Mouse (Mus musculus) left cerebral cortex, adult 18-20 months (tissue): Measurements from ENCODE around the gene Pttg1ip. TPM values are rescaled to one million over a fixed set of nuclear protein-coding genes. Genes with fewer than 3 reads are reported as not detected.

Source experiments
- DNase-seq, 2 experiments: peaks; one replicate each; pipeline ENCODE4 v3.0.0; 2021 to 2022; ENCODE audit warnings: low spot score in 2 of 2, mixed read lengths in 1 of 2
- total RNA-seq, 2 experiments: library from RNA; stranded (reverse); gene quantifications; 2 replicates each; pipeline ENCODE4 v1.2.3; 2021

Gene Pttg1ip
- total RNA-seq, 2 experiments from 2014 or later = 67.0 to 72.0 TPM

GRCm38 (mm10) chr10:77565005-77565404, 16.5 kb upstream of the Pttg1ip start:
- no peak for DNase-seq

DNA sequence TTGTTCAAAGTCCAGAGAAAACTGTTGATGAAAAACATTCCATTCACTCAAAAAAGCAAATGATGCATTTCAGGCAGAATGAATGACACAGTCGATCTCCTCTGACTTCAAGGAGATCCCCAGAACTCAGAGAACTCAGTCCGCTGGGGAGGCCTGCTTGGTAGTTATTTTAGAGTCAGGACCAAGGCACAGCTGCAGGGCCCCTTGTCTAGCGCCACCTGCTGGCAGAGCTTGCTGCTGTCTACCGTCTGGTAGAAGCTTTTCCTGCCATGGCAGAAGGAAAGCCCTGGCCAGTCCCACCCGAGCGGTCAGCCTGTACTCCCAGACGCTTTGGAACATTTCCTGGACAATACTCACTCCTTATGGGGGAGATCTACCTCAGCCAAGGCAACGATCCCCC, 14.9 kb upstream of the Pttg1ip start:
- peak; percentile 83 to 95 for DNase-seq

GRCm38 (mm10) chr10:77569481-77569880, 12.0 kb upstream of the Pttg1ip start:
- DNase-seq = no peak

- no peak for DNase-seq
Observed at GRCm38 (mm10) chr10:77569973-77570658, 11.4 kb upstream of the Pttg1ip start.

- DNase-seq = no peak
Observed at GRCm38 (mm10) chr10:77572225-77572624, 9.3 kb upstream of the Pttg1ip start.

DNA sequence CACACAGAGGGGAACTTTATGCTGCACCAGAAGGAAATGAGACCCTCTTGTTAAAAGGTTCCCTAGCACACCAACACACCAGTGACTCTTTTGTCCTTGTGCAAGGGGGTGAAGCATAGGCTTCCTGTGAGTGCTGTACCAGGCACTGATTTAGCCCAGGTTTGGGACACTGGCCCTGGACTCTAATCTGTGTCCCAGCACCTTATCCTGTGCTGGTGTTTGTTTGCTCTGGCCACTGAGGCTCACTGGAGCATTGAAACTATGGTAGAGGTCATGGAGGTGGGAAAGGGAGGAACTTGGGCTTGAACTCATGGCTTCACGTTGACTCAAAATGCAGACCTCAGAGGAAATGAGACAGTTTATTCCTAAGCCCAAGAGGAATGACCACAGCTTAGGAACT, 8.4 kb upstream of the Pttg1ip start:
- DNase-seq = no peak

GRCm38 (mm10) chr10:77580027-77580920, 1.2 kb upstream of the Pttg1ip start:
- DNase-seq = no peak

GRCm38 (mm10) chr10:77581023-77581407, 505 bp upstream of the Pttg1ip start:
- no peak for DNase-seq

DNA sequence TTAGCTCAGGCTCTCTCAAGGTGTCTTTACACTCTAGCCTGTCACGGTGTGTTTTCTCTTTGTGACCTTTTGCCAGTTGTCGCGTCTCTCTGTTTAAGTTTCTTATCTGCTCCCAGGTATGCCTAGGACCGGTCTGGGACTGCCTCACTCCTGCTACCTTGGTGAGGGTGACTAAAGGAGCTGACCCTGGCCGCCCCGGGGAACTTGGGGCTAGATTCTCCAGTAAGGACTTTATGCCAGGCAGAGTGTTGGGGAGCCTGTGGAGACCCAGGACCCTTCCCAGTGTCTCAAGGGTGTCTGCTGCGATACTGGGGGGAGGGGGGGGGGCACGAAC, 732 bp downstream of the Pttg1ip start:
- DNase-seq = no peak

GRCm38 (mm10) chr10:77583795-77584422, 2.4 kb downstream of the Pttg1ip start:
- DNase-seq = no peak

- DNase-seq = no peak
Observed at GRCm38 (mm10) chr10:77586637-77587036, 5.1 kb downstream of the Pttg1ip start.

DNA sequence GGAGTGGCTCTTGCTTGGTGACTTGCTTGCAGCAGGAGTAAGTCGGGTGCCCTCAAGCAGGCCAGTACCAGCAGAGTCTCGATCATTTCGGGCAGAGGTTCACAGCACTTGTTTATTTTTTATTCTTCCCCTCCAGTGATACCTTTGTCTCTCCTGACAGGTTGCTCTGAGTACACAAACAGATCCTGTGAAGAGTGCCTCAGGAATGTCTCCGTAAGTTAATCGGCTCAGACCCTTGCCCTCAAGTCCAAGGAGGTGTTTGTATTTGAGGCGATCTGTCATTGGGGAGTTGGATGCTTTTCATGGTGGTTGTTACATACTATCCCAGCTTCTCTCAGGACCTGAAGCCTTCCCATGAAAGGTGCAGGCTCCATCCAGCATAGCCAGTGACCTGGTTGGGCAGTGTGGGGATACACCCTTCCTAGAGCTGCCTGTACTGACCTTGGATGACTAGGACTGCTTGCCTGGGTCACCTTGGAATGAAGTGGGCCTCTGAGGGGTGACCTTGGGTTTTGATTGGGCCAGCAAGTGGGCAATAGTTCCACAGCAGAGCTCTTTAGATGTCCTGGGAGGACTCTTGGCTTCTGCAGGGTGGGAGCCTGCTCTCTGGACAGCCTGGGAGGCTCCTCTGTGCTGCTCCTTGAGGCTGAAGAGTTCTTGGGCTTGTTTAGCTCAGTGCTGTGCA, 5.7 kb downstream of the Pttg1ip start:
- no peak for DNase-seq

GRCm38 (mm10) chr10:77588036-77588435, 6.5 kb downstream of the Pttg1ip start:
- DNase-seq = no peak

- no peak for DNase-seq
Observed at GRCm38 (mm10) chr10:77589117-77589516, 7.6 kb downstream of the Pttg1ip start.

- DNase-seq = no peak
Observed at GRCm38 (mm10) chr10:77589749-77590148, 8.2 kb downstream of the Pttg1ip start.

GRCm38 (mm10) chr10:77590812-77591211, 9.3 kb downstream of the Pttg1ip start:
- DNase-seq = peak in 1 of 2 experiments; percentile 51

- peak; percentile 58 to 79 for DNase-seq
Observed at GRCm38 (mm10) chr10:77591546-77591945, 10.0 kb downstream of the Pttg1ip start.

- no peak for DNase-seq
Observed at GRCm38 (mm10) chr10:77596060-77596459, 14.5 kb downstream of the Pttg1ip start.

GRCm38 (mm10) chr10:77603021-77603420, 21.5 kb downstream of the Pttg1ip start:
- DNase-seq = no peak

DNA sequence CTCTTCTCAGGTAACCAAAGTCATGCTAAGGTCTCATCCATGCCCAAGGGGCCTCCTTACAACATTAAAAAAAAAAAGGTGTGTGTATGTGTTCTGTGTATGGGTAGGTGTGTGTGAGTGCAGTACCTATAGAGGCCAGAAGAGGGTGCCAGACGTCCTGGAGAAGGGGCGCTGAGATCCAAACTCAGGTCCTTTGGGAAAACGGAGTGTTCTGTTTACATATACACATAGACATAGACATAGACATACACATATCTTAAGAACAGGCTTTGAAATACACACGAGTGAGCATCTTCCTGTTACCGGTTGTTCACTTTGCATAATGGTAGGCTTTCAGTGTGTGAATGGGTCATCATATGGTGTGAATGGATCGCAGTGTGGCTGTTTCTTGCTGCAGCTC, 22.6 kb downstream of the Pttg1ip start:
- DNase-seq = no peak

GRCm38 (mm10) chr10:77604958-77605357, 23.4 kb downstream of the Pttg1ip start:
- no peak for DNase-seq
